Mouse (Mus musculus): ENCODE results near the gene Nol9. TPM values are rescaled to one million over a fixed set of nuclear protein-coding genes. Genes with fewer than 3 reads are reported as not detected.

The Nol9 gene
- polyA plus RNA-seq (2012; rRNA removed): 7.7 and 8.0 TPM in 2 replicates

GRCm38 (mm10) chr4:152038985-152039830 is at the start of gene Nol9:
Gene Nol9, plus strand, starts transcription at chr4:152039321.
- Histone ChIP-seq H3K4me1 (ENCODE audit: control insufficient read depth, insufficient read depth, low read length) (peaks cover 8% of the 10 kb centered on the region), H3K36me3 (ENCODE audit: control insufficient read depth, insufficient read depth, low read length) (no peaks in the 10 kb centered on the region; the same call in 1 of the 2 replicates), H3K4me3 (ENCODE audit: control insufficient read depth, low read depth, low read length) (peak within 1 kb of the TSS; percentile 91)

GRCm38 (mm10) chr4:151992091-151992490 is 47.0 kb upstream of the Nol9 start:
- Histone ChIP-seq H3K36me3 (ENCODE audit: control insufficient read depth, insufficient read depth, low read length) (no peaks in the 10 kb centered on the region), H3K27me3 (ENCODE audit: control insufficient read depth, insufficient read depth, low read length) (no peaks in the 10 kb centered on the region), H3K27ac (ENCODE audit: control insufficient read depth, insufficient read depth, low read depth, low read length) (no peak overlapping the region), H3K4me1 (ENCODE audit: control insufficient read depth, insufficient read depth, low read length) (peaks cover 14% of the 10 kb centered on the region), H3K4me3 (ENCODE audit: control insufficient read depth, low read depth, low read length) (no peak overlapping the region)
- TF ChIP-seq POLR2A (IDR thresholded peaks at IDR 0.05; ENCODE audit: control insufficient read depth, low read depth, low read length): no peak
- no peak for TF ChIP-seq CTCF (IDR thresholded peaks at IDR 0.05; ENCODE audit: control insufficient read depth, insufficient read depth, insufficient replicate concordance, low read depth, low read length)

More at GRCm38 (mm10) chr4:152038985-152039830, at the start of gene Nol9:
- peak within 1 kb of the TSS; percentile 7 for H3K27ac ChIP-seq (ENCODE audit: control insufficient read depth, insufficient read depth, low read depth, low read length)
- TF ChIP-seq CTCF (IDR thresholded peaks at IDR 0.05; ENCODE audit: control insufficient read depth, insufficient read depth, insufficient replicate concordance, low read depth, low read length) (peak; percentile 87), POLR2A (IDR thresholded peaks at IDR 0.05; ENCODE audit: control insufficient read depth, low read depth, low read length) (peak; percentile 71)
- no peaks in the 10 kb centered on the region for H3K27me3 ChIP-seq (ENCODE audit: control insufficient read depth, insufficient read depth, low read length)

GRCm38 (mm10) chr4:151993035-151993434 is 46.1 kb upstream of the Nol9 start:
- peak overlapping the region; percentile 73 for H3K27ac ChIP-seq (ENCODE audit: control insufficient read depth, insufficient read depth, low read depth, low read length)
- peaks cover 13% of the 10 kb centered on the region for H3K4me1 ChIP-seq (ENCODE audit: control insufficient read depth, insufficient read depth, low read length)
- H3K27me3 ChIP-seq (ENCODE audit: control insufficient read depth, insufficient read depth, low read length): no peaks in the 10 kb centered on the region
- no peaks in the 10 kb centered on the region for H3K36me3 ChIP-seq (ENCODE audit: control insufficient read depth, insufficient read depth, low read length)
- peak overlapping the region; percentile 8; the same call in 1 of the 2 replicates for H3K4me3 ChIP-seq (ENCODE audit: control insufficient read depth, low read depth, low read length)
- TF ChIP-seq POLR2A (IDR thresholded peaks at IDR 0.05; ENCODE audit: control insufficient read depth, low read depth, low read length) (no peak; the same call in 1 of the 2 replicates), CTCF (IDR thresholded peaks at IDR 0.05; ENCODE audit: control insufficient read depth, insufficient read depth, insufficient replicate concordance, low read depth, low read length) (no peak)

- Histone ChIP-seq H3K36me3 (ENCODE audit: control insufficient read depth, insufficient read depth, low read length) (no peaks in the 10 kb centered on the region), H3K4me3 (ENCODE audit: control insufficient read depth, low read depth, low read length) (peak overlapping the region; percentile 98), H3K4me1 (ENCODE audit: control insufficient read depth, insufficient read depth, low read length) (peaks cover 4% of the 10 kb centered on the region), H3K27ac (ENCODE audit: control insufficient read depth, insufficient read depth, low read depth, low read length) (peak overlapping the region; percentile 88), H3K27me3 (ENCODE audit: control insufficient read depth, insufficient read depth, low read length) (no peaks in the 10 kb centered on the region)
- TF ChIP-seq CTCF (IDR thresholded peaks at IDR 0.05; ENCODE audit: control insufficient read depth, insufficient read depth, insufficient replicate concordance, low read depth, low read length) (no peak), POLR2A (IDR thresholded peaks at IDR 0.05; ENCODE audit: control insufficient read depth, low read depth, low read length) (no peak)
These were observed 44.6 kb upstream of the Nol9 start for GRCm38 (mm10) chr4:151994228-151995171.

- no peak for TF ChIP-seq CTCF (IDR thresholded peaks at IDR 0.05; ENCODE audit: control insufficient read depth, insufficient read depth, insufficient replicate concordance, low read depth, low read length)
- TF ChIP-seq POLR2A (IDR thresholded peaks at IDR 0.05; ENCODE audit: control insufficient read depth, low read depth, low read length): no peak
- H3K27ac ChIP-seq (ENCODE audit: control insufficient read depth, insufficient read depth, low read depth, low read length): peak overlapping the region; percentile 97
- peak overlapping the region; percentile 98 for H3K4me3 ChIP-seq (ENCODE audit: control insufficient read depth, low read depth, low read length)
- H3K4me1 ChIP-seq (ENCODE audit: control insufficient read depth, insufficient read depth, low read length): peaks cover 4% of the 10 kb centered on the region
- H3K27me3 ChIP-seq (ENCODE audit: control insufficient read depth, insufficient read depth, low read length): no peaks in the 10 kb centered on the region
- H3K36me3 ChIP-seq (ENCODE audit: control insufficient read depth, insufficient read depth, low read length): no peaks in the 10 kb centered on the region
These were observed 43.5 kb upstream of the Nol9 start for GRCm38 (mm10) chr4:151995371-151996172.

GRCm38 (mm10) chr4:151996173-151996950 is 42.8 kb upstream of the Nol9 start, which contains the start of gene Phf13:
Gene Phf13, minus strand, starts transcription at chr4:151996258.
- H3K27ac ChIP-seq (ENCODE audit: control insufficient read depth, insufficient read depth, low read depth, low read length): peak within 1 kb of the TSS; percentile 97
- TF ChIP-seq POLR2A (IDR thresholded peaks at IDR 0.05; ENCODE audit: control insufficient read depth, low read depth, low read length): peak; percentile 86
- TF ChIP-seq CTCF (IDR thresholded peaks at IDR 0.05; ENCODE audit: control insufficient read depth, insufficient read depth, insufficient replicate concordance, low read depth, low read length): no peak

More at GRCm38 (mm10) chr4:151996173-151996950, 42.8 kb upstream of the Nol9 start, which contains the start of gene Phf13:
- Histone ChIP-seq H3K4me1 (ENCODE audit: control insufficient read depth, insufficient read depth, low read length) (peaks cover 4% of the 10 kb centered on the region), H3K36me3 (ENCODE audit: control insufficient read depth, insufficient read depth, low read length) (no peaks in the 10 kb centered on the region), H3K4me3 (ENCODE audit: control insufficient read depth, low read depth, low read length) (peak within 1 kb of the TSS; percentile 98), H3K27me3 (ENCODE audit: control insufficient read depth, insufficient read depth, low read length) (no peaks in the 10 kb centered on the region)

Data from testis, adult 2 months (tissue).